Mouse (Mus musculus): Measurements from ENCODE around the gene Srcap. TPM values are rescaled to one million over a fixed set of nuclear protein-coding genes. Genes with fewer than 3 reads are reported as not detected.
"Not testable (repeated sequence)": the region's sequence is repeated elsewhere in the genome, so short reads cannot be mapped to it uniquely, and the experiment has no call there.

Gene Srcap
- polyA plus RNA-seq, 1 experiment from 2014 or later, result 68.8 TPM

GRCm38 (mm10) chr7:127497382-127497781, 14.4 kb upstream of the Srcap start:
- no peak overlapping the region for H3K9ac ChIP-seq (replicated peaks)
- no peak overlapping the region for H3K4me2 ChIP-seq (replicated peaks)
- no peaks in the 10 kb centered on the region for H3K4me1 ChIP-seq (replicated peaks)
- H3K4me3 ChIP-seq (replicated peaks), result no peak overlapping the region
- no peaks in the 10 kb centered on the region for H3K27me3 ChIP-seq
- H3K27ac ChIP-seq, result no peak overlapping the region
- no peaks in the 10 kb centered on the region for H3K9me3 ChIP-seq
- peaks cover 2% of the 10 kb centered on the region for H3K36me3 ChIP-seq
- WGBS, result 87% methylated on average over 2 of the region's 2 CpGs
- no peak for ATAC-seq

GRCm38 (mm10) chr7:127498407-127498806, 13.4 kb upstream of the Srcap start:
- Histone ChIP-seq H3K9me3 (no peaks in the 10 kb centered on the region), H3K4me3 (replicated peaks) (no peak overlapping the region), H3K9ac (replicated peaks) (no peak overlapping the region), H3K27me3 (no peaks in the 10 kb centered on the region), H3K4me2 (replicated peaks) (no peak overlapping the region), H3K36me3 (no peaks in the 10 kb centered on the region), H3K4me1 (replicated peaks) (no peaks in the 10 kb centered on the region), H3K27ac (no peak overlapping the region)
- ATAC-seq, result no peak
- WGBS, result 48% methylated on average over 3 of the region's 3 CpGs

- 95% methylated on average over 3 of the region's 3 CpGs for WGBS
Measured at GRCm38 (mm10) chr7:127508291-127508690, 3.5 kb upstream of the Srcap start.

GRCm38 (mm10) chr7:127509830-127510229, 2.0 kb upstream of the Srcap start:
- ATAC-seq; H3K9ac ChIP-seq (replicated peaks); H3K9me3 ChIP-seq; H3K27ac ChIP-seq; H3K36me3 ChIP-seq; H3K4me3 ChIP-seq (replicated peaks); H3K4me2 ChIP-seq (replicated peaks); H3K27me3 ChIP-seq: not testable (repeated sequence)
- WGBS, result 86% methylated on average over 4 of the region's 4 CpGs
- H3K4me1 ChIP-seq (replicated peaks), result peaks cover 28% of the 10 kb centered on the region

More at GRCm38 (mm10) chr7:127508291-127508690, 3.5 kb upstream of the Srcap start:
- Histone ChIP-seq H3K4me3 (replicated peaks) (no peak overlapping the region), H3K9ac (replicated peaks) (no peak overlapping the region), H3K4me1 (replicated peaks) (peaks cover 12% of the 10 kb centered on the region), H3K9me3 (no peaks in the 10 kb centered on the region), H3K36me3 (no peaks in the 10 kb centered on the region), H3K4me2 (replicated peaks) (no peak overlapping the region), H3K27me3 (no peaks in the 10 kb centered on the region), H3K27ac (no peak overlapping the region)
- no peak for ATAC-seq

GRCm38 (mm10) chr7:127511241-127511640, 542 bp upstream of the Srcap start:
- Histone ChIP-seq H3K27me3 (no peaks in the 10 kb centered on the region), H3K36me3 (peaks cover 23% of the 10 kb centered on the region), H3K9me3 (no peaks in the 10 kb centered on the region), H3K4me2 (replicated peaks) (peak overlapping the region; percentile 72), H3K9ac (replicated peaks) (peak overlapping the region; percentile 85), H3K4me3 (replicated peaks) (peak overlapping the region; percentile 63), H3K27ac (peak overlapping the region; percentile 99), H3K4me1 (replicated peaks) (peaks cover 29% of the 10 kb centered on the region)
- 33% methylated on average over 8 of the region's 8 CpGs for WGBS
- ATAC-seq, result no peak

GRCm38 (mm10) chr7:127512231-127513015, 640 bp downstream of the Srcap start:
- Histone ChIP-seq H3K4me2 (replicated peaks) (peak overlapping the region; percentile 72), H3K4me3 (replicated peaks) (peak overlapping the region; percentile 63), H3K9me3 (no peaks in the 10 kb centered on the region), H3K27me3 (no peaks in the 10 kb centered on the region), H3K36me3 (peaks cover 34% of the 10 kb centered on the region), H3K4me1 (replicated peaks) (peaks cover 29% of the 10 kb centered on the region), H3K9ac (replicated peaks) (peak overlapping the region; percentile 85), H3K27ac (peak overlapping the region; percentile 99)
- WGBS, result 0% methylated on average over 48 of the region's 93 CpGs
- peak; percentile 85 for ATAC-seq

- H3K9me3 ChIP-seq, result no peaks in the 10 kb centered on the region
- peaks cover 40% of the 10 kb centered on the region for H3K36me3 ChIP-seq
- ATAC-seq, result no peak
- H3K9ac ChIP-seq (replicated peaks), result peak overlapping the region; percentile 85
- 47% methylated on average over 8 of the region's 8 CpGs for WGBS
- H3K27me3 ChIP-seq, result no peaks in the 10 kb centered on the region
- peaks cover 29% of the 10 kb centered on the region for H3K4me1 ChIP-seq (replicated peaks)
- H3K4me2 ChIP-seq (replicated peaks), result peak overlapping the region; percentile 72
- peak overlapping the region; percentile 63 for H3K4me3 ChIP-seq (replicated peaks)
- peak overlapping the region; percentile 99 for H3K27ac ChIP-seq
Measured at GRCm38 (mm10) chr7:127513016-127513390, 1.2 kb downstream of the Srcap start.

GRCm38 (mm10) chr7:127513781-127514180, 2.0 kb downstream of the Srcap start:
- H3K9me3 ChIP-seq, result no peaks in the 10 kb centered on the region
- 0 out of 2 replicates have a peak overlapping the region, but pooled peaks have one; percentile 85 for H3K9ac ChIP-seq (replicated peaks)
- peaks cover 29% of the 10 kb centered on the region for H3K4me1 ChIP-seq (replicated peaks)
- ATAC-seq, result no peak
- peaks cover 46% of the 10 kb centered on the region for H3K36me3 ChIP-seq
- H3K27me3 ChIP-seq, result no peaks in the 10 kb centered on the region
- 93% methylated on average over 3 of the region's 3 CpGs for WGBS
- 0 out of 2 replicates have a peak overlapping the region, but pooled peaks have one; percentile 14 for H3K27ac ChIP-seq
- peak overlapping the region; percentile 72 for H3K4me2 ChIP-seq (replicated peaks)
- H3K4me3 ChIP-seq (replicated peaks), result peak overlapping the region; percentile 63

GRCm38 (mm10) chr7:127515846-127516245, 4.1 kb downstream of the Srcap start:
- H3K9ac ChIP-seq (replicated peaks), result no peak overlapping the region
- no peaks in the 10 kb centered on the region for H3K9me3 ChIP-seq
- no peak overlapping the region for H3K4me3 ChIP-seq (replicated peaks)
- no peaks in the 10 kb centered on the region for H3K27me3 ChIP-seq
- 95% methylated on average over 7 of the region's 7 CpGs for WGBS
- peaks cover 61% of the 10 kb centered on the region for H3K36me3 ChIP-seq
- no peak overlapping the region for H3K4me2 ChIP-seq (replicated peaks)
- H3K27ac ChIP-seq, result no peak overlapping the region
- peaks cover 29% of the 10 kb centered on the region for H3K4me1 ChIP-seq (replicated peaks)
- no peak for ATAC-seq

GRCm38 (mm10) chr7:127516344-127516743, 4.6 kb downstream of the Srcap start:
- Histone ChIP-seq H3K4me3 (replicated peaks) (no peak overlapping the region), H3K9ac (replicated peaks) (no peak overlapping the region), H3K27me3 (no peaks in the 10 kb centered on the region), H3K27ac (no peak overlapping the region), H3K36me3 (peaks cover 66% of the 10 kb centered on the region), H3K9me3 (no peaks in the 10 kb centered on the region), H3K4me2 (replicated peaks) (no peak overlapping the region), H3K4me1 (replicated peaks) (peaks cover 25% of the 10 kb centered on the region)
- 94% methylated on average over 7 of the region's 7 CpGs for WGBS
- ATAC-seq, result no peak

GRCm38 (mm10) chr7:127519284-127519683, 7.5 kb downstream of the Srcap start, which contains the start of gene Gm42715:
Gm42715 (plus strand) TSS chr7:127519584.
- Histone ChIP-seq H3K9me3 (no peaks in the 10 kb centered on the region), H3K36me3 (peaks cover 89% of the 10 kb centered on the region), H3K4me3 (replicated peaks) (no peak within 1 kb of the TSS), H3K27ac (no peak within 1 kb of the TSS), H3K4me1 (replicated peaks) (peaks cover 6% of the 10 kb centered on the region), H3K4me2 (replicated peaks) (no peak within 1 kb of the TSS), H3K9ac (replicated peaks) (no peak within 1 kb of the TSS), H3K27me3 (no peaks in the 10 kb centered on the region)
- WGBS, result 95% methylated on average over 3 of the region's 3 CpGs
- no peak for ATAC-seq

GRCm38 (mm10) chr7:127541671-127542070, 29.9 kb downstream of the Srcap start:
- Histone ChIP-seq H3K4me3 (replicated peaks) (no peak overlapping the region), H3K9ac (replicated peaks) (no peak overlapping the region), H3K36me3 (peaks cover 92% of the 10 kb centered on the region), H3K4me1 (replicated peaks) (no peaks in the 10 kb centered on the region), H3K9me3 (no peaks in the 10 kb centered on the region), H3K27ac (no peak overlapping the region), H3K4me2 (replicated peaks) (no peak overlapping the region), H3K27me3 (no peaks in the 10 kb centered on the region)
- no peak for ATAC-seq
- WGBS, result 96% methylated on average over 3 of the region's 3 CpGs

Data from midbrain, embryonic 13.5 days (tissue).